Mouse (Mus musculus): Measurements from ENCODE around the gene Hoxb5.

The Hoxb5 gene

DNA sequence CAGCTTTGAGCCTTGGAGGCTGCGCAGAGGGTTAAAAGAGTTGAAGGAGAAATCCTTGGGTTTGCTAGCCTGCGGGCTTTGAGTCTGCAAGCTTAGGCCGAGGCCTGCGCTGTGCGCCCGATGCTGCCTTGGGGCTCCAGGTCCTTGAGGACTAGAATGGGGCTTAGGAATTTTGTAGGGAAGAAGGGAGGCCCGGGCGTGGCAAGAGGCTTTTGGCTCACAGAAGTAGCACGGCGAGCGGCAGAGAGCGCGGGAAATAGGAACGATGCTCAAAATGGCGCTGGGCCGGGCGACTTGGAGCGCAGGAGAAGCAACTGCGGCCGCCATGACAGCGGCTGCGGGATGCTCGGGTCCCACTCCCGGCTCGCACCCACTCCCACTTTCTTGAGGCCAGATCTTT is 51.2 kb downstream of the Hoxb5 start:
- DNase-seq (ENCODE audit: low spot score) = no peak

DNA sequence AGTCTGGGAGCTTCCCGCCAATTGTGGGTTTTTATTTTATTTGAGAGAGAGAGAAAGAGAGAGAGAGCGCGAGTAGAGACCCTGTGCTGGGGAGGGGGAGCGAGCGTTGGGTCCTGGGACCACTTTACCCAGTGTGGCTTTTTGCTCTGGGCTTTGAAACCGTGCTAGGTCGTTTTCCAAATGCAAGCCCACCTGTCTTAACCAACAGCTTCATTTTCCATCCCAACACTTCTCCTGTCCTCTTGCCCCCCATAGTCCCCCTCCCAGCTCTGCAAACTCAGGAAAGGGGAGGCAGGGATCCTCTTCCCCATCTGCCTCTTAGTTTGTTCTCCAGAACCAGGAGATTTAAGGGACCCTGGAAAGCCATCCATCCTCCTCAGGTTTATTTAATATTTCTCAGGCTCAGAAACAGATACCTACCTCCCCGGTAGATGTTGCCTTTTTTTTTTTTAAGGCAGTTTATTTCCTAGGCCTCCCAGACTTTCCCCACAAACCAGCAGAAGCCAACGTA is 51.7 kb downstream of the Hoxb5 start:
- no peak for DNase-seq (ENCODE audit: low spot score)
